Mouse (Mus musculus) embryonic fibroblast, embryonic 13.5 days (primary cell): ENCODE data around the gene Tsnaxip1. TPM values are rescaled to one million over a fixed set of nuclear protein-coding genes. Genes with fewer than 3 reads are reported as not detected.
A peak's percentile ranks its signal among the peaks of the same experiment; 100 is the strongest.

Experiments
- H3K27ac ChIP-seq: 2 replicates; pipeline ENCODE4 v1.5.1; 2012; ENCODE audit warnings: low read length, control low read depth, inconsistent platforms; ENCODE audit not compliant: insufficient read depth
- H3K4me1 ChIP-seq: 2 replicates; pipeline ENCODE4 v1.6.1; 2011; ENCODE audit warnings: low read length; ENCODE audit not compliant: control insufficient read depth, insufficient read depth
- H3K4me3 ChIP-seq: 2 replicates; pipeline ENCODE4 v1.5.1; 2011; ENCODE audit warnings: mild to moderate bottlenecking, control low read depth, low read length; ENCODE audit not compliant: insufficient read depth
- CTCF ChIP-seq: IDR thresholded peaks from 2 replicates; pipeline ENCODE4 v1.5.1; 2011; ENCODE audit warnings: mild to moderate bottlenecking, control low read depth, low read length, moderate library complexity, borderline replicate concordance; ENCODE audit not compliant: insufficient read depth
- POLR2A ChIP-seq: IDR thresholded peaks from 2 replicates; pipeline ENCODE4 v1.6.1; 2011; ENCODE audit warnings: low read depth, mild to moderate bottlenecking, control low read depth, low read length, moderate library complexity
- polyA plus RNA-seq: library from polyadenylated mRNA; stranded (reverse); fragments of >200 nt; gene quantifications from 2 replicates; pipeline ENCODE4 v1.2.4, GENCODE M21; 2011; ENCODE audit warnings: low read depth; ENCODE audit not compliant: missing spikeins, insufficient read length

Tsnaxip1 gene
- polyA plus RNA-seq, 1 experiment: not detected

GRCm38 (mm10) chr8:105850014-105850413 is 22.5 kb downstream of the Tsnaxip1 start:
- Histone ChIP-seq H3K4me3 (peak overlapping the region; percentile 39; the same call in 1 of the 2 replicates), H3K4me1 (peaks cover 7% of the 10 kb centered on the region; the same call in 1 of the 2 replicates), H3K27ac (no peak overlapping the region)
- TF ChIP-seq CTCF (no peak), POLR2A (no peak)

- no peak overlapping the region for H3K27ac ChIP-seq
- TF ChIP-seq CTCF (no peak), POLR2A (0 out of 2 replicates have a peak, but pooled peaks have one; percentile 27)
- H3K4me3 ChIP-seq: peak overlapping the region; percentile 39
- H3K4me1 ChIP-seq: peaks cover 7% of the 10 kb centered on the region; the same call in 1 of the 2 replicates
Measured at GRCm38 (mm10) chr8:105850611-105851010, 23.1 kb downstream of the Tsnaxip1 start.

DNA sequence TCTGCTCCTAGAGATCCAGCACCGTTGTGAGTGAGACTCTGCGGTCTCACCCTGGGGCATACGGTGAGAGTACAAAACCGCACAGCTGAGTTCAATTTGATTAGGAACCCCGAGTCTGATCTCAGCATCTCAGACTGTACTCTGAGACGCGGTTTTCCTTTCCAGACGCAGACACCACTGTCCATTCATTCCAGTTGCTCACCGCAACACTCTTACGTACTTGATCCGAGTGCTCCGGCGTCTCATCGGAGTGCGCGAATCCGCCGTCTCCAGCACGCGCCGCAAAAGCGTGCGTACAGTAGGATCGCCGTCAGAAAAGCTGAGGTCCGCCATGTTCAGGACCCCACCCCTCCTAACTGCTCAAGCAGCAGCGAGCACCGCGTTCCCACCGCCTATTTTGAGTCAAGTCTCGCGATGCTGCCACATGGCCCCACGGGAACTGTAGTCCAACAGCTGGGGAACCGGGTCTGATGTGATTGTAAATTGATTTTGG is 24.2 kb downstream of the Tsnaxip1 start:
- peaks cover 7% of the 10 kb centered on the region; the same call in 1 of the 2 replicates for H3K4me1 ChIP-seq
- peak overlapping the region; percentile 34 for H3K27ac ChIP-seq
- H3K4me3 ChIP-seq: peak overlapping the region; percentile 78
- no peak for TF ChIP-seq CTCF
- TF ChIP-seq POLR2A: peak; percentile 99

DNA sequence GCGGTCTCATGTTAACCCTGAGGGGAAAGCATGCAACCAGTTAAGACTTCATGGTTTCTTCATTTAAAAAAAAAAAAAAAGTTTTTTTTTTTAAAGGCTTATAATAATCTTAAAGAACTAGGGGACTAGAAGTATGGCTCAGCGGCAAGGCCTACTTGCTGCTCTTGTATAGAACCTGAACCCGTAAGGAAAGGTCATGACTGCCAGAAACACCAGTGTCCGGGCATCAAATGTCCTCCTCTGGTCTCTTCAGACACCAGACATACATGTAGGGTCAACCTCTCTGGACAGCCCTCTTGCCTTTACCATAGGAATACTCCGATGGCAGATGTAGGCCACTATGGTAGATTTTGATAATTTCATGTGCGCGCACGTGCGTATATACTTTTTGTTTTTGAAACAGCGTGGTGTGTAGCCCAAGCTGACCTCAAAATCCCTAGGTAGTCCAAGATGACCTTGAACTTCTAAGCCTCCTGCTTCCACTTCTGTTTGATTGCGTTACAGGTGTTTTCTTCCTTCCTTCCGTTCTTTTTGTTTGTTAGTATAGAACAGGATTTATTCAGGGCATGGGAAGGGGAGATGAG is 24.7 kb downstream of the Tsnaxip1 start:
- TF ChIP-seq POLR2A: no peak
- TF ChIP-seq CTCF: no peak
- H3K4me3 ChIP-seq: no peak overlapping the region
- peaks cover 9% of the 10 kb centered on the region; the same call in 1 of the 2 replicates for H3K4me1 ChIP-seq
- no peak overlapping the region for H3K27ac ChIP-seq

- Histone ChIP-seq H3K4me3 (no peak within 1 kb of the TSS), H3K27ac (no peak within 1 kb of the TSS), H3K4me1 (peaks cover 9% of the 10 kb centered on the region; the same call in 1 of the 2 replicates)
- TF ChIP-seq POLR2A (no peak), CTCF (no peak)
Measured at GRCm38 (mm10) chr8:105853178-105853577, 25.6 kb downstream of the Tsnaxip1 start, which contains the start of gene Cenpt. Cenpt (minus strand) TSS chr8:105853278.

GRCm38 (mm10) chr8:105854303-105854702 is 26.8 kb downstream of the Tsnaxip1 start:
- no peak for TF ChIP-seq CTCF
- no peak for TF ChIP-seq POLR2A
- Histone ChIP-seq H3K4me3 (no peak overlapping the region), H3K4me1 (peaks cover 9% of the 10 kb centered on the region; the same call in 1 of the 2 replicates), H3K27ac (no peak overlapping the region)

DNA sequence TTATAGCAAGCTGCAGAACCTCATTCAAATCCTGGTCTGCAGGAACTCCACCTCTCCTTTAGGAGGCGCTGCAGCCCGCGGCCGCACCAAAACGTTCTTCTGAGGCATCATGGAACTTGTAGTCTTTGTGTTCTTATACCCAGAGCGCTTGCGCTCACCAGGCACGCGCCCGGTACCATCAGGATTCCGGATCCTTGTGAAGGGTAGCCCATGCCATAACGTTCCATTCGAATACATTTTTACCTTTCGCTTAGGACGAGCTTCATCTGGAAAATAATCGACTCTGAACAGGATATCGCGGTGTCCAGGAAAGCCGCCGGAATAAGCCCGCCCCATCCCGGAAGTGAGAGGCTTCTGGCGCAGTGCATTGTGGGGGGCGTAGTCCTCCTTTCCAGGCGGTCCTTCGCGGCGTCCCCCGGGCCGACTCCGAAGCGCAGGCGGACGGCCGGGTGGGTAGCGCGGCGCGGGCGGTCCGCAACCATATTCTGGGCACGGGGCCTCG is 27.2 kb downstream of the Tsnaxip1 start, which contains the start of gene Thap11:
Thap11 (plus strand) TSS at position 418 of the 502 bp plus-strand sequence.
- TF ChIP-seq POLR2A (peak; percentile 37; the same call in 1 of the 2 replicates), CTCF (peak; percentile 68; the same call in 1 of the 2 replicates)
- peak within 1 kb of the TSS; percentile 70 for H3K4me3 ChIP-seq
- H3K27ac ChIP-seq: peak within 1 kb of the TSS; percentile 88
- peaks cover 9% of the 10 kb centered on the region; the same call in 1 of the 2 replicates for H3K4me1 ChIP-seq

DNA sequence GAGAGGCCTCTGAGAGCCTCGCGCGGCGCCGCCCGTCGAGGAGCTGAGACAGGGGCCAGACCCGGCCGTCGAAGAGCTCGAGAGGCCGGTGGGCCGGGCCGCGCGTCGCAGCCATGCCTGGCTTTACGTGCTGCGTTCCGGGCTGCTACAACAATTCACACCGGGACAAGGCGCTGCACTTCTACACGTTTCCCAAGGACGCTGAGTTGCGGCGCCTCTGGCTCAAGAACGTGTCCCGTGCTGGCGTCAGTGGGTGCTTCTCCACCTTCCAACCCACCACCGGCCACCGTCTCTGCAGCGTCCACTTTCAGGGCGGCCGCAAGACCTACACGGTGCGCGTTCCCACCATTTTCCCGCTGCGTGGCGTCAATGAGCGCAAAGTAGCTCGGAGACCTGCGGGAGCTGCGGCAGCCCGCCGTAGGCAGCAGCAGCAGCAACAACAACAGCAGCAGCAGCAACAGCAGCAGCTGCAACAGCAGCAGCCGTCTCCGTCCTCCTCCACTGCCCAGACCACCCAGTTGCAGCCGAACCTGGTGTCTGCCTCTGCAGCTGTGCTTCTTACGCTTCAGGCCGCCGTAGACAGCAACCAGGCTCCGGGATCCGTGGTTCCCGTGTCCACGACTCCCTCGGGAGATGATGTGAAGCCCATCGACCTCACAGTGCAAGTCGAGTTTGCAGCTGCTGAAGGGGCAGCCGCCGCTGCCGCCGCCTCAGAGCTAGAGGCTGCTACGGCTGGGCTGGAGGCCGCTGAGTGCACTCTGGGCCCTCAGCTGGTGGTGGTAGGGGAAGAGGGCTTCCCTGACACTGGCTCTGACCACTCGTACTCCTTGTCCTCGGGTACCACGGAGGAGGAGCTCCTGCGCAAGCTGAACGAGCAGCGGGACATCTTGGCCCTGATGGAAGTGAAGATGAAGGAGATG is 28.0 kb downstream of the Tsnaxip1 start:
- H3K4me3 ChIP-seq: peak overlapping the region; percentile 70
- peak overlapping the region; percentile 88 for H3K27ac ChIP-seq
- H3K4me1 ChIP-seq: peaks cover 5% of the 10 kb centered on the region; the same call in 1 of the 2 replicates
- TF ChIP-seq CTCF: peak; percentile 4; the same call in 1 of the 2 replicates
- peak; percentile 41 for TF ChIP-seq POLR2A

DNA sequence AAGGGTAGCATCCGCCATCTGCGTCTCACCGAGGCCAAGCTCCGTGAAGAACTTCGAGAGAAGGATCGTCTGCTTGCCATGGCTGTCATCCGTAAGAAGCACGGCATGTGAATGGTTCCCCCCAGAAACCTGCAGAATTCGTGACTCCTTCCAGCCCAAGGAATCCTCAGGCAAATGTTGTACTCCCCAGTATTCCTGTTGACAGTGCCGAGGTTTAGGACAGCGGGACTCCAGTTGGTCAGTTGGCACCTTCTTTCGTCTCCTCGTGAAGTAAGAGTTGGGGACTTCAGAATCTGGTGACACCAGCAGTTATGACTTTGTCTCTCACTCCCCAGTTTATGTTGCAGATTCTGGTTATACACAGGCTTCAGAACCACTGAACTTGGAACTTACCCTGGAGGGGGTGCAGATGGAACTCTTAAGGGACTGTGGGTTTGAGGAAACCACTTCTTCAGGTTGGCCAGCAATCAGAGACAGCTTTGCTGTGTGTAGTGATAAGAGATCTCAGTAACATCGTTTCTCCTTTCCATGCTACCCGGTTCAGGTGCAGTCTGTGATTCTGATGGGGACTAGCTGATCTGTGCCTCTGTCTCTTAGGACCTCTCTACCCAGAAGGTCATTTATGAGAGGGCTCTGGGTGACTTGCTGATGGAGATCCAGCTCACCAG is 28.8 kb downstream of the Tsnaxip1 start:
- TF ChIP-seq POLR2A: no peak
- no peak for TF ChIP-seq CTCF
- Histone ChIP-seq H3K4me3 (peak overlapping the region; percentile 70), H3K4me1 (peaks cover 2% of the 10 kb centered on the region; the same call in 1 of the 2 replicates), H3K27ac (no peak overlapping the region)
